Mouse (Mus musculus) heart, postnatal 0 days (tissue): ENCODE results near the gene Acot11.

Experiments used
- CTCF ChIP-seq: IDR thresholded peaks from 2 replicates; pipeline ENCODE4 v1.5.1; 2016; ENCODE audit warnings: antibody characterized with exemption, control low read depth, low read depth
- EP300 ChIP-seq: IDR thresholded peaks from 2 replicates; pipeline ENCODE4 v1.6.1; 2016; ENCODE audit warnings: antibody characterized with exemption, low read depth

DNA sequence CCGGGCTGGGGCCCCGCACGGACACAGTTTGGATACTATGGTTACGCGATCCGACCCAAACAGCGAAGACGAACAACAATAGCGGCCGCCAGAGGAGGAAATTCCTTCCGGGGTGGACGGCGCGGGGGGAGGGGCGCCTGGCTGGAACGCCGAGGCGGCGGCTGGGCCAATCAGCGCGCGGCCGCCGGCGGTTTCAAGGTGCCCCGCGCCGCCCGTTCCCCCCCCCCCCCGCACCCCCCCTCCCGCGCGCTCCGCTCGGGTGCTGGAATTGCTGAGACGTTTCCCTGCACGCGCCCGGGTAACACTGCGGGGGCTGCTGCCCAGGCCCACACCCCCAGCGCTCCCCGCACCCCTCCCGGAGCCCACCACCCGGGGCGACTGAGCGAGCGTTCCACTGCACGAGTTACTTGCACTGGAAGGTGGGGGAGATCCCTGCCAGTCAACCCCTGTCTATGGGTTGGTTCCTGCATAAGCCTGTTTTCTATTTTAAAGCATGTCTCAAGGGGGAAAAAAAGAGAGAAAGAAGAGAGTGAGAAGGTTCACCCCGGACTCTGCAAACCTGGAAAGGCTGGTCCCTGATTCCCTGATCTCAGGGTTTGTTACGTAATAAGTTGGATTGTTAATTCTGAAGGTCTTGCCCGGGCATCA lies 35.3 kb upstream of the Acot11 start:
- TF ChIP-seq CTCF, result no peak
- peak; percentile 82; the same call in 1 of the 2 replicates for TF ChIP-seq EP300
